Mouse (Mus musculus): ENCODE measurements around the gene Serinc3.

DNA sequence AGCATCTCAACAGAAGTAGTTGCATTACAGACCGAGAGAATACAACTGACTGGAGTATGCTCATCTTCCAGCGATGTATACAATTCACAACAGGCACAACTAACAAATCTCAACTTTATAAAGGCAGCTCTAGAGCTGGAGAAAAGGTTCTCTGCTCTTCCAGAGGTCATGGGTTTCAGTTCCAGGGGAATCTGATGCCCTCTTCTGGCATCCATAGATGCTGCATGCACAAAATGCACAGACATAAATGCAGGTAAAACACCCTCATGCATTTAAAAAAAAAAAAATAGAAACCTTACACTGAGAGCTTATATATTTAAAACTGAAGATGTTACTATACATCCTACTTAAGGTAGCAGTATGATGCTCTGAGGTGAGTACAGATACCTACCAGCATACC is 13.2 kb downstream of the Serinc3 start:
- no peak for TF ChIP-seq MAX (IDR thresholded peaks at IDR 0.05; ENCODE audit: low read depth)
- no peak for TF ChIP-seq POLR2A (IDR thresholded peaks at IDR 0.05; ENCODE audit: insufficient read length, low read depth)
- no peak for TF ChIP-seq USF1 (IDR thresholded peaks at IDR 0.05; ENCODE audit: low read depth)
- no peak for TF ChIP-seq REST (IDR thresholded peaks at IDR 0.05; ENCODE audit: insufficient read depth, insufficient read length)

Measured in myocyte (in vitro differentiated cells).